Mouse (Mus musculus): Measurements from ENCODE around the gene Kif1a.

Kif1a gene

DNA sequence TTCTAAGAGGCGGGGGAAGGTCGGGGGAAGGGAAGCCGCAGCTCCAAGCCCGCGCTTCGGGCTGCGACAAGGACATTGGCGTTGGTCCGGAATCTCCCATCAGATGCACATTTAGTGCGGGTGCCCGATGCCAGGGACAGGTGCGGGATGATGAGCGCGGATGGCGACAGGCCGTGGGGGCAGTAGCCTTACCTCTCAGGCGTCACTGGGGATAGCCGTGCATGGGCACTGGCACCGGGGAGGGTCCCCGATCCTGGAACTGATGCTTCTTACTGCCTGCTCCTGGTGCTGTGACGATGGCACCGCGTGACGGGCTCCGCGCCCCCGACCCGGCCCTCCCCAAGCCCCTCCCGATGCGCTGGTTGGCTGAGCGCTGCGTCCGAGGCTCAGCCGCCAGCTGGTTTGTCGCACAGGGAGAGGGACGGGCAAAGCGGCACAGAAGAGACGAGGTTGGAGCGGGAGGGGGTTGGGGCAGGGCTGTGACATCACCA is at the start of gene Kif1a:
Gene Kif1a, minus strand, starts transcription at position 381 of the 491 bp plus-strand sequence.
- in situ Hi-C loops (cut with MboI, MseI) = no loop called here

DNA sequence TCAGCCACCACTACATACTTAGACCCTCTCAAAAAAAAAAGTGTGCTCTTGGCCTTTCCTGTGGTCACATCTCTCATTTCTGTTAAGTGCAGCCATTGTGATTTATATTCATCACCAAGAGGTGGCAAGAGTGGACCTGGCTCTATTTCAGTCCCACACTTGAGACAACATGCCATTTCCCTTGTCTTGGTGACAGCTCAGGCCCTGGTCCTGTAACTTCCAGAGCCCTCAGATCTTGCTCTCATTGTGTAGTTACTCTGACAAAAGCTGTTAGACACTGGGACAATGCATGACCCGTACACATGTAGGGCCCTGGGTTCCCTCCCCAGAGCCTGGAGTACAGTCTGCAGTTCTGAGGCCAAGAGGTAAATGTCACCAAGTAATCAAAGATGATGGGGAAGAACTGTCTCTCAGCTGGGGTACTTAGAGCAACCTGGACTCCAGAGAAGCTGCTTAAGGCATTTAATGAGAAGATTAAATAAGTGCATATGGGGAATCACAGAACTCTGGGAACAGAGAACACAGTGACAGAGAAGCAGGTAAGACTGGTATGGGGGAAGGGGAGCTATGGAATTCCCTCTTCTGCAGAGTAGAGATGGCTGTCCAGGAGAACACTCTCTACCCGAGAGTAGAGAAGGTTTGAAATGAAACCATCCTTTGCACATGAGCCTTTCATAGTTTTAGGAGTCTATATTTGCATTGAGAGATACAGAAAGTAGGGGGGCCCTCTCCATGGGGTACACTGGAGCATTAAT is 49.3 kb upstream of the Kif1a start:
- in situ Hi-C loops (cut with MboI, MseI) = no loop called here

DNA sequence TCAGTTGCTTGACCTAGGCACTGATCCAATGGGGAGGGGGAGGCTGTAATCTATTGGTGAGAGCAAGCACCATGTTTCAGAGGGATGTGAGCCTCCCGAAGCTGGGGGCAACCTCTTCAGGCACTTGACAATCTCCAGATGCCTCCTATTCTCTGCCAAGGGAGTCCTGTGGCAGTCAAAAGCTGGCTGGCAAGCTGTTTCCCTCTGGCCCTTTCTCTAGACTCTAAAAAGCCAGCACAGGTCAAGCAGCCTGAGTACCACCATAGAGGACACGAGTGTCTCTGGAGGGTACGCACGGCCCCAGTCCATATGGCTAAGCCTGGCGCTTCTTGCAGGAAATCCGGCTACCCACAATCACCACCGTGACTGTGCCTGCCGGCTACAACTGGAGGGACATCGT is 42.4 kb upstream of the Kif1a start:
- in situ Hi-C loops (cut with MboI, MseI) = no loop called here

DNA sequence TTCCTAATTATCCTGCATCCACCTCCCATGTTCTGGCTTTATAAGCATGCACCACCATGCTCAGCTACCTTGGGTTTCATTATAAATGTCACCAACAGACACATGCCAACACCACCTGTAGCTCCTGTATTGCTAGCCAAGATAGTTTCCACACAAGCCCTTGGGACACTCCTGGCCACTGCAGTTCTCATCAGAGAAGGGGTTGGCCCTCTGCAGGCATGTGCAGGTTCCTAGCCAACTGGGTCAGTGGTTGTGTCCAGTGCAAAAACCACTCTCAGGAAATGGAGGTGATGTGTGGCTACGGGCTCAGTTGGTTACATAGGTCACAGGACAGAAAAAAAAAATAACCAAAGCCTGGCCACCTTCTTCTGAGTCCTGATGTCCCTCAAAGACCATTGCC is 41.1 kb upstream of the Kif1a start:
- in situ Hi-C loops (cut with MboI, MseI) = no loop called here

DNA sequence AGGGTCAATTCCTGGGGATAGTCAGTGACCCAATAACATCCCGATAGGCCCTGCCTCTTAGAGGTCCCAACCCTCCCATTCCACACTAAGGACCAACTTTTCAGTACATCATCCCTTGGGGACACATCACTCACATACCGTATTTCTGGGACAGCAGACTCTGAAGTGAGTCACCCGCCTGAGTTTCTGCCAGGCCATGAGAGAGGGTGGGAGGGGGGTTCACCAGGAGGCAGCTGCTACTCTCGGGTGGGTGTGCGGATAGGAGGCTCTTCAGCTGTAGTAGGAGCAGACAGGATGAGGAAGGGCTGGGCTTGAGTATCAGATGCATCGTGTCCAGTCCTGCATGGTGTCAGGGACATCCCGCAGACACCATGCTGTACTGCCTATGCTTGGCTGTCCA is 38.0 kb upstream of the Kif1a start:
- in situ Hi-C loops (cut with MboI, MseI) = loop anchor here (10.0 kb wide), 1 partner anchor 605 kb away; no protein-coding TSS in a partner anchor

DNA sequence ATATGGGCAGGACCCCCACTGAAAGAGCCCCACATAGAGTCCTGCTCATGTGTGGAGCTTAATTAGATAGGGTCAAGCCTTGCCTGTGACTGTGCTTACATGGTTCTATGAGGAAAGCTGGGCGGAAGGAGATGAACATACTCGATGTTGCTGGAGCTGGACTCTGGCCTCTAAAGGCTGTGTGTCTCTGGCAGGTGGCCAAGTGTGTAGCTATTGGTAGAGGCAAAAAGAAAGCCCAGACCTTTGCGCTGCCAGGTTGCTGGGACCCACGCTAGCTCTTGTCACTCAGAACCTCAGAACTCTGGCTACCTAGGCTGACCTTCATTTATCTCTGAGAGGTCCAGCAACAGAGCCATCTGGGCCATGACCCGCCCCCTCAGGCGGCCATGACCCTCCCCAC is 36.8 kb upstream of the Kif1a start:
- in situ Hi-C loops (cut with MboI, MseI) = loop anchor here (10.0 kb wide), 1 partner anchor 604 kb away; no protein-coding TSS in a partner anchor

DNA sequence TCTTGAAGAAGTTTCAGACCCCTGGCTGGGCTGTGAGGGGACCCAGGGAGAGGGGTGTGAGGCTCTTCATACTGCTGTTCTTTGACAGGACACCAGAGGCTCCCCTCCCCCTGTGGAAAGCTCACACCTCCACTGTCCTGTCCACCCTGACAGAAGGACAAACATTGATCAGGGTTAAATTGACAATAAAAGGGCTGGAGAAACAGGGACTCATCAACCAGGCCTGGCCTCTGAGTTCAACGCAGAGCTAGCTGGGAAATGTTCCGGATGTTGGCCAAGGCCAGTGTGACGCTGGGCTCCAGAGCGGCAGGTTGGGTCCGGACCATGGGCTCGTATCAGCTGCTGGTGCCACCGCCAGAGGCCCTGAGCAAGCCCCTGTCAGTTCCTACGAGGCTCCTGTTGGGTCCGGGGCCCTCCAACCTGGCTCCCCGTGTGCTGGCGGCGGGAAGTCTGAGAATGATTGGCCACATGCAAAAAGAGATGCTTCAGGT is 33.3 kb upstream of the Kif1a start, which contains the start of gene Agxt:
Gene Agxt, plus strand, starts transcription at position 205 of the 491 bp plus-strand sequence.
- in situ Hi-C loops (cut with MboI, MseI) = loop anchor here (10.0 kb wide), 1 partner anchor 600 kb away; no protein-coding TSS in a partner anchor

DNA sequence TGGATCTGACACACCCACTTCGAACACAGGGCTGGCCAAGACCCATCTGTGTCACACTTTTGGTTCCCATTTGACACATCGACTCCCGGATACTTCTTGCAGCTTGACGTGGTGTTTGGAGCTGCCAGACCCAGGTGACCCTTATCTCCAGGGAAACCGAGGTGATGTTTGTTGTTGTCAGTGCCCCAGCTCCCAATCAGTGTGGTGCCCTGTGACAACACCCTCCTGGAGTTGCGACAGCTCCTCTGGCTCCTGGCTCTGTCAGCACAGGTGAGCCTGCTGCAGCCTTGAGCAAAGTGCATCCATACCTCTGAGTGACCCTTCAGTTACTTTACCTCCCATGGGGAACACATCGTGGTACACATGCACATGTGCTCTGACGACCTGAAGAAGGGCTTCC is 30.9 kb upstream of the Kif1a start:
- in situ Hi-C loops (cut with MboI, MseI) = loop anchor here (10.0 kb wide), 1 partner anchor 598 kb away; no protein-coding TSS in a partner anchor

DNA sequence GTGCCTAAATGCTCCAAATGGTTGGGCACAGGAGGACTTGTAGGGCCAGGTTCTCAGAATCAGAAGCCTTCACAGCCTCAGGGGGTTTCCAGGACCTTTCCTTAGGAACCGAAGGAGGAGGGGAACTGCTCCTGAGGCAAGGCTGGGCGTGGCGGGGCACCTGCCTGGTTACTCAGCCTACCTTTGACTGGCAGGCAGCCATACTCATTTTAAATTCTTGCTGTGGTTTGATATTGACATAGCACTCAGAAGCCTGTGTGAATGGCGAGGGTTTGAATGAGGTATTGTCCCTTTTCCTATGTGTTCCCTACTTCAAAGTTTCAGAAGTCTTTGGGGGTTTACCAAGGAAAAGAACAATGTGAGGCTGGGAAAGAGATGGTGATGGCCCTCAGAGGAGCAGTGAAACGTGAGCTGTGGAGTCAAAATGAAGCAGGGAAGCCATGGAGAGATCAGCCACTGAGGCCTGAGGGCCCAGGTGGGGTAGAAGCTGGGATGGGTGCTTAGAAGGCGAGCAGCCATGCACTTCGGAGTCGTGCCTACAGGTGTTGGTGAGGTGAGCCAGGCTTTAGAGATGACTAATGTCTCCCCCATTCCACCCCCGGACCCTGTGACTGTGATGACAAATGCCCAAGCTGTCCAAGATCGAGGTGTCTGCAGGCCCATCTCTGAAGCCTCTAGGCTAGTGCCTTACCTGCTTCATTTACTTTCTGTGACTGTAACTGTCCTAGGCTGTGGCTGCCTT is 28.7 kb upstream of the Kif1a start:
- in situ Hi-C loops (cut with MboI, MseI) = loop anchor here (10.0 kb wide), 1 partner anchor 596 kb away; no protein-coding TSS in a partner anchor

DNA sequence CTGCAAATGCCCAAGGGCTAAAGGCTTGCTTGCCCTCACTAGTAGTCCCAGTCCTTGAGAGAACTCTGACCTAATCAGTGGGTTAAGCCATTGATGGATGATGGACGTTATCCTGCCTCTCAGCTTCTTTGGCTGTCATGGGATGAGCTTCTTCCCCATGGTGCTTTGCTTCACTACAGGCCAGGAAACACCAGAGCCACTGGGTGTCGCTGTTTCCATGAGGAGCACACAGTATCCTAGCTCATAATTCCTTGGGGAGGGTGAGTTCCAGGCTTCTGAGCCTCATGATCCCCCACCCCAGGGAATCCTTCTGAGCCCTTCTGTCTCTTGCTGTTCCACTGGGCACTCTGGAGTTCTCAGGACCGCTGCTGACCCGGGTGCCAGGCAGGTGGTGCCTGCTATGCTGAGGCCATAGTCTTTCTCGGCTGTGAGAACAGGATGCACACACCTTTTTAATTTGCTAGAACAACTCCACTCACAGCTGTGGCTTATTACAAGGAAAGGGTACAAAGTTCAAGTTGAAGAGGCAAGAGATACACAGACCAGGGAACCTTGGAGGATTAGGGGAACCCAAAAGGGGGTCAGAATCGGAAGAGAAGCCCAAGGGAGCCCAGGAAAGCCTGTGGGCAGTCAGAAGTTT is 27.1 kb upstream of the Kif1a start:
- in situ Hi-C loops (cut with MboI, MseI) = no loop called here

DNA sequence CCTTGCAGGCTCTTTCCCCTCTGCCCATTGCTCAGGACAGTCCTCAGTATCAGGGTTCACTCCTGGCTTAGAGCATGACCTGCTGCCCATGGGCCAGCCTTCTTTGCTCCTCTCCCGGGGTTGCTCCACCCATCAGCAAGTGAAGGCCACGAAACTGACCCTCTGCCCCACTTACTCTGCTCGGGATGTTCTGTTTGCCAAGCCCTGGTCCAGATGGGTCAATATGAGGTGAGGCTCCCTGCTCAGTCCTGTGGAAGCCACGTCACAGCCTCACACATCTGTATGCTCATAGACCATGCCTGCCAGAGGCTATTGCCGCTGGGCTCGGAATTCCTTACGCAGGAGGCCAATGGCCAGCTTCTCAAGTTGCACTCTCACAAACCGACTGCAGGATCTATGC is 26.5 kb upstream of the Kif1a start:
- in situ Hi-C loops (cut with MboI, MseI) = no loop called here

DNA sequence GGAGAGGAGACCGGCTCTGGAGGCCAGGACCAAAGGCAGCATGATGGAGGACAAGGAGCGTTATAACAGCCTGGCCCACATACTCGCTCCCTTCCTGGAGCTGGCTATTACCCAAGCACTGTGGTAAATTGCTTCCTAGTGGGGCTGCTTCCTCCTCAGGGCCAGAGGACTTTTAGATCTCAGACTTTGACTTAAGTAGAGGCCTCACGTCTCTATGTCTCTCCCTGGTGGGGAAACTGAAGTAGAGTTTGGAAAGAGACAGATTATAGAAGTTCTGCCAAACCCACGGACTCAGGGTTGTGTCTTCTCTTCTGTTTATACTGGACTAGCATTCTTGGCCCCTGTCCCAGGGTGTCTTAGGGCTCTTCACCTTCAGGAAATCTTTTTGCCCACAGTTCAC is 23.5 kb upstream of the Kif1a start:
- in situ Hi-C loops (cut with MboI, MseI) = no loop called here

DNA sequence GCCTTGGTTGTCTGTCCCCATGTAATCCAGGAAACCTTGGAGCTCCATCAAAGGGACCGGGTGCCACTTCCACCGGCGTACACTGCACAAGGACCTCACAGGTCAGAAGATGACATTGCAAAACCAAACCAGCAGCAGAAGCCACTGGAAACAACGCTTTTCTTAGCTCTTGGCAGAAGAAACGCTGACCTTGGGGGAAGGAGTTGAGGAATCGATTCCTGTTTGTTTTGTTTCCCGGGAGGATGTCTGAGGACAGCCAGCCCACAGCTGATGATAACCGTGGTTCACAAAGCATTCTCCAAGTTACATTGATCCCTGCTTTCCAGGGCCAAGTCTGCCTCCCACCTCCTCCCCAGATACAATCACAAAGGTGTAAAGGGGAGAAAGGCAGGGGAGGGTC is 22.3 kb upstream of the Kif1a start:
- in situ Hi-C loops (cut with MboI, MseI) = no loop called here

DNA sequence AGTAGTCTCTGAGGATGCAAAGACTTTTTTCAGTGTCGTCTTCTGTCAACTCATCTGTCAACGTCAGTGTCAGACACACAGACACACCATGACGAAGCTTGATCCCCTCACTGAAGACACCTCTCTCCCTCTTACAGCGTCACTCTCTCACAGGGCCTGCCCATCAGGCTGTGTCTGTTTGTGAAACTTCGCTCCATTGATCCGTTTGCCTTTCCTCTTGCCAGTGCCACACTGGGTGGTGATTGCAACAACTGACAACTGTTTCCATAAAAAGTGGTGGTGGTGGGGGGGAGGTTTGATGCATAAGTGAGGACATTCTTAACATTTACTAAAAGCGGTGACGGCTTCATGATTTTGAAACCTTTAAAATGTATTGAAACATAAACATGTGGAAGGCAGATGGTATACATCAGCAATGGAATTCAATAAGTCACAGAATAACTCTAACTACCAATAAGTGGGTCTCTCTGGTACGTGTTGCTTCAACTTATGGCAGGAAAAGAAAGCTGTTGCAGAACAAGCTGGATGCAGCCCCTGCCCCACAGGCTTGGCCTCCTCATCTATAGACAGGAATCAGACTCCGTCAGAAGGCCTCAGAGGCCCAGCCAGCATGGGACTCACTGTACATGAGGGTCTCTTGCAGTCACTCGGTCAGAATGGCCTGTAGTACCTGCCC is 21.6 kb upstream of the Kif1a start:
- in situ Hi-C loops (cut with MboI, MseI) = no loop called here

DNA sequence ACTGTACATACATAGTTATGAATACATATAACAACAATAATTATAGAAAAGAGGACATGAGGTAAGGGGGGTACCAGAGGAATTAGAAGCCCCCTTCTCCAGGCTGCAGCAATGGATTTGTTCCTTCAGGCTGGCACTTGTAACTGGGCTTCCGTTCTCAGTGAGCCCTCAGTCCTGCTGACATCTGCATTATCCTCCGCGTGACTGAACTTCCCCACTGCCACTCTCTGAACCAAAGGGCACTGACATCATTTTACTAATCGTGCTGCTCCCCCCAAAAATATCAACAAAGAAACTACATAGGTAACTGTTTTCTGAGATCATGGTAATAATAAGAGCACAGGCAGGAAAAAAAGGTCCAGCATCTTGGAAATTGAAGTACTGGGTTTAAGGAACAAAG is 17.1 kb upstream of the Kif1a start:
- in situ Hi-C loops (cut with MboI, MseI) = no loop called here

DNA sequence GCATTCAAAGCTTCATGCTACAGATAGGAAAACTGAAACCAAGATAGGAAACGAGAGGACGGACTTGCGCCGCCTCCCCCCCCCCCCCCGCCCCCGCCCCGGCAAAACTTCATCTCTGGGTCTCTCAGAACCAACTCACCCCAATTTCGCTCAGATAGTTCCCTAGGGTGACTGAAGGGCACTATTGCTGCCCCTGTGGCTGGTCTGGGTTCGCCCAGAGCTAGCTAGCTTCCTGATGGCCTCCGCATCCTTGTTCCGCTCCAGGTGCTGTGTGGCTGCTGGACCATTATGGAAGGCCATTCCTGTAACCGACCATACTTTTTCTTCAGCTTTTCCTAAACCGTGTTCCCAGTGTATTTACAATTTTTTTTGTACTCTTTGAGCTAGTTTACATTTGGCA is 13.7 kb upstream of the Kif1a start:
- in situ Hi-C loops (cut with MboI, MseI) = no loop called here

DNA sequence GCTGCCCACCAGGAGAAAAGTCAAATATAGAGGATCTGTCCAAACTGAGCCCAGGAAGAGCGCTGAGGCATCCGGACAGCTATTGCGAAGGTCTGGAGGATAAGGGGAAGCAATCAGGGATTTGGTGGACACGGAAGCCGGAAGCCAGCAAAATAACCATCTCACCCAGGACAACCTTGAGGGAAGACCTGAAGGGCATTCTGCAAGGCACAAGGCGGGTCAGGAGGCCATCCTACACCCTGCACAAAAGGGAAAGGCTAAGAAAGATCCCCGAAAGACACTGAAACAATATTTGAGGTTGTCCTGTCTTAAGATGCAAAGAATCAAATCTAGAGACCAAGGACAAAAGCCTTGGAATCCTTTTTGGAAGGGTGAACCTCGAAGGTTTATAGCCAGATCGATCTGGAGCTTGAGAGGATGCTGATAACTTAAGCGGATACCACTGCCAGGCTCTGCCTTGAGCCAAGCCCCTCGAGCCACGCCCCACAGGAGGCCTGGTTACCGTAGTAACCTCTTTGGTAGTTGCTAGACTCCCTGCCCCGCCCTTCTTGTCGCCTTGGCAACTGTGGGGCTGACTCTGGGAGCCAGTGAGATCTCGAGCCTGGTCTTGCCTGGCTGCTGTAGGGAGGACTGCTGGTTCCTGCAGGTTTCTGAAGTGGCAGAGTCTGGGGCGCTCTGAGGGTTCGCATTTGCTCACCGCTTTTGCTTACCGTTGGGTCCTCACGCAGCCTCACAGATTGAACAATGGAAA is 13.1 kb upstream of the Kif1a start:
- in situ Hi-C loops (cut with MboI, MseI) = no loop called here

DNA sequence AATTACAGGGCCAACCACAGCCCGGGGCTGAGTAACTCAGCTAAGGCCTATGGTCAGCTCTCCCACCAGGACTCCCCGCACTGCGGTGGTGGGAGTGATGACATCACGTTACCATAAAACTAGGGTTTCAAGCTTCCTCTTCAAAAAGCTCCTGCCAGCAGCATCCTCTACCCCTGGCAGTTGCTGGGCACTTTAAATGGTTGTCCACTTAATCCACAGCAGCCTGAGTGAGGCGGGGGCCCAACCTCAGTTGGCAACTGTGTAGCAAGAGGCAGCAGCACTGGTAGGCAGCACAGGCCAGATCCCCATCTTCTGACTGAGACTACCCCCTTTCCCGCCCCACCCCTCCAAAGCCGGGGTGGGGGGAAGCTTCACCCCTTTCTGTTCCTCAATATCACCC is 949 bp upstream of the Kif1a start:
- in situ Hi-C loops (cut with MboI, MseI) = no loop called here

DNA sequence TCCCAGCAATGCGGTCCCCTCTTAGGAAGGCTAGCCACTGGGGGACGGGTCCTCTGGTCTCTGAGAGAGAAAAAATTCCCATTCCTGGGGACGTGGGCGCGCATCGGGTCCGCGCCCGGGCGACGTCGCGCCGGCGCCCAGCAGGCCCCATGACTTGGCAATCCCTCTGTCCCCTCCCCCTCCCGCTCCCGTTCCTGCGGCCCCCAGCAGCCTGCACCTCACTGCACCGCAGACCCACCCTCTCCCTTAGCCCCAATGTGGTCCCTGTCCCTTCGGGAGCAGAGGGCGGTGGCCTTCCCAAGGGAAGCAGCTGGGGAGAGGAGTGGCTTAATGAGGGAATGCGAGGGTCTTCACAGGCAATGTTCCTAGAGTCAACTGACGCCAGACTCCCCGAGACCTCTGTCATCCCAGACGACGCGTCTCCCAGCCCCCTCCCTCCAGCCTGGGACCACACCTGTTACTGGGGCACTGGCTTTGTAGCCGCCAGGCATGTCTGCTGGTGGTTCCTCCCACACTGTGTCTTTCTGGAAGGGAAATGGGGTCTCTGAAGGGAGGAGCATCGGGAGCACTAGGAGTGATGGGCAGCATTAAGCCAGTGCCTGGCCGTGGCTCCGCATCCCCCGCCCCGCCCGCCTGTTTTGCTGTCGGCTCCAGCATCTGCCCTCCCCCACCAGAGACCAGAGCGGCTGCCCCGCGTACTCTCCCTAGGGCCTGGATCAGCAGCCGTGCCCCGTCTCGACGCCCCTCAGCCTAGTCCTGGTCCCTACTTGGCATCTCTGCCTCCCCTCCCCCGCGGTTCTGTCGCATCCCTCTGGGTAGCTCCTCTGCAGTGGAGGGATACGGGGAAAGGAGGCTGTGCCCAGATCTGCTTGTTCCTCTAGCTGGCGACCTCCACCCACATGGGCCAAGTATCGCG is 917 bp downstream of the Kif1a start:
- in situ Hi-C loops (cut with MboI, MseI) = no loop called here

DNA sequence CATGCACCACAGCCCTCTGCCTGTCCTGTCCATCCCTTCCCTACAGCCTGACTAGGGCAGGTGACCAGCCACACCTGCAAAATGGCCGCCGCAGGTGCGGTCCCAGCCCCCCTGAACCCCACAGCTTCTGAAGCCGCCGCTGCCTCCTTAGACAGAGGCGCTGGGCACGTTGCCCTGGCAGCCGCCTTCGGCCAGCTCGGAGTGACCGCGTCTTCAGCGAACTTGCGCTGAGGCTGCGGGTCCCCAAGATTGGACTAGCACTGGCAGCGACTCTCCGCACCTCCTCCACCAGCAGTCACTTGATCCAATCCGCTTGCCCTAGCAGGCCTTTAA is 1.5 kb downstream of the Kif1a start:
- in situ Hi-C loops (cut with MboI, MseI) = no loop called here

Measured in T-helper 2 cell (primary cell).